Mouse (Mus musculus): ENCODE results near the gene Rgsl1. TPM values are rescaled to one million over a fixed set of nuclear protein-coding genes. Genes with fewer than 3 reads are reported as not detected.

Gene Rgsl1
- 0.05 and 0.07 TPM in 2 replicates for polyA plus RNA-seq (2012; rRNA removed)

GRCm38 (mm10) chr1:153844042-153844441, at the start of gene Rgsl1:
Gene Rgsl1, minus strand, starts transcription at chr1:153844142.

GRCm38 (mm10) chr1:153891442-153891841, 47.5 kb upstream of the Rgsl1 start, which contains the start of gene Teddm1a:
Gene Teddm1a, plus strand, starts transcription at chr1:153891742.

GRCm38 (mm10) chr1:153874045-153874444, 30.1 kb upstream of the Rgsl1 start, which contains the start of gene Teddm1b:
Gene Teddm1b, plus strand, starts transcription at chr1:153874345.

GRCm38 (mm10) chr1:153749211-153749801, 94.6 kb downstream of the Rgsl1 start, which contains the start of gene Rnasel:
Gene Rnasel, plus strand, starts transcription at chr1:153749426.

GRCm38 (mm10) chr1:153740145-153740544, 103.8 kb downstream of the Rgsl1 start, which contains the start of gene Rgs16:
Gene Rgs16, plus strand, starts transcription at chr1:153740349.

Other genes starting within 250 kb of the Rgsl1 start
- 0.01 and 0.02 TPM in 2 replicates for gene Rgs8, start 191.1 kb downstream of the Rgsl1 start, polyA plus RNA-seq (2012; rRNA removed)
- gene Rgs16, start 103.8 kb downstream of the Rgsl1 start, polyA plus RNA-seq (2012; rRNA removed): 2.5 and 3.3 TPM in 2 replicates
- 3.3 and 3.7 TPM in 2 replicates for gene Rnasel, start 94.7 kb downstream of the Rgsl1 start, polyA plus RNA-seq (2012; rRNA removed)
- gene Teddm1b, start 30.2 kb upstream of the Rgsl1 start, polyA plus RNA-seq (2012; rRNA removed): not detected in 2 replicates
- gene Teddm1a, start 47.6 kb upstream of the Rgsl1 start, polyA plus RNA-seq (2012; rRNA removed): not detected in 2 replicates
- 223 and 245 TPM in 2 replicates for gene Glul, start 55.8 kb upstream of the Rgsl1 start, polyA plus RNA-seq (2012; rRNA removed)
- 0.71 and 0.86 TPM in 2 replicates for gene Teddm2, start 56.1 kb upstream of the Rgsl1 start, polyA plus RNA-seq (2012; rRNA removed)